Mouse (Mus musculus): Measurements from ENCODE around the gene Pih1d2. TPM values are rescaled to one million over a fixed set of nuclear protein-coding genes. Genes with fewer than 3 reads are reported as not detected.
A peak's percentile ranks its signal among the peaks of the same experiment; 100 is the strongest.

Gene Pih1d2
- polyA plus RNA-seq, 1 experiment from 2014 or later: 5.8 TPM

DNA sequence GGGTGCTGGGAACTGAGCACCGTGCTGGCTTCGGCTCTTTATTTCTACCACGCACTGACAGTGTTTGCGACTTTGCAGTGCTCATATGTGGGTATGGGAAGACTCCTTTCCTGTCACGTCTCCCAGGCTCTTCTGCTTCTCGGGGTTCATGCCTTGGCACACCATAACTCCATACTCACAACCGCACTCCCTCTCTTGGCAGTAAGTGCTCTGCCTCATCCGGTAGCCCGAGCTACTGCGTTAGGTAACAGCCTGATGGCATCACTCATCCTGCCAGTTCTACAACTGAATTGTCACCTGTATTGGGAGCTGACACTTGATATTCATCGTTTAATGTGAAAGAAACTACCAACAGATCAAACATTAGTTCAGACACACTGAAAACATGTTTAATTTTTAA is 17.1 kb downstream of the Pih1d2 start:
- Histone ChIP-seq H3K9ac (replicated peaks) (no peak overlapping the region), H3K27ac (replicated peaks) (no peak overlapping the region), H3K36me3 (peaks cover 48% of the 10 kb centered on the region), H3K27me3 (no peaks in the 10 kb centered on the region), H3K9me3 (no peaks in the 10 kb centered on the region), H3K4me2 (replicated peaks) (no peak overlapping the region), H3K4me1 (no peaks in the 10 kb centered on the region), H3K4me3 (no peak overlapping the region)
- ATAC-seq (replicated peaks): no peak
- 97% methylated on average over 11 of the region's 11 CpGs for WGBS

DNA sequence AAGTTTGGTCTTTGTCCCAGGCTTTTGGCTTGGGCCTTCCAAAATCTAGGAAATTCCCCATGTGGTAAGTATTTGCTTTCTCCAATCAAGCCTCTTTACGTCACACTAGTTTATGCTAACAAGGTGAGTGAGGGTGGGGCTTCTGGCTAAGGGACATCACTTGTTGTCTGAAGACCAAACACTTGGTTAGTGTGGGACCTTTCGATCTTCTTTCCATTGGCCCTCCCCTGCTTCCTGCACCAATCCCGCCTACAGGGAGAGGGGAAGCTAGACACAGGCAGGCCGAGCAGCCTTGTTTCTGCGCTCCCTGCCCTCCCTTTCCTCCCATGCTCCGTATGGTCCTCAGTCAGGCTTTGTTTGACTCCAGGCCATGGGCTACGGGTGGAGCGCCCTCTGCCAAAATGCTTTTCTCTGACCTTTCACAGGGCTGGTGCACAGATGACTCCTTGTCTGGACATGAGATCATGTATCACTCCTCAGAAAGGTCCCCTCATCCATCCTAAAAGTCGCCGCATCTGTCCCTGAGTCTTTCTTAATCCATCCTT is 29.8 kb downstream of the Pih1d2 start:
- 88% methylated on average over 10 of the region's 10 CpGs for WGBS
- peaks cover 90% of the 10 kb centered on the region for H3K36me3 ChIP-seq
- no peak overlapping the region for H3K9ac ChIP-seq (replicated peaks)
- H3K9me3 ChIP-seq: no peaks in the 10 kb centered on the region
- no peaks in the 10 kb centered on the region for H3K4me1 ChIP-seq
- no peaks in the 10 kb centered on the region for H3K27me3 ChIP-seq
- no peak overlapping the region for H3K27ac ChIP-seq (replicated peaks)
- H3K4me3 ChIP-seq: no peak overlapping the region
- H3K4me2 ChIP-seq (replicated peaks): no peak overlapping the region
- no peak for ATAC-seq (replicated peaks)

DNA sequence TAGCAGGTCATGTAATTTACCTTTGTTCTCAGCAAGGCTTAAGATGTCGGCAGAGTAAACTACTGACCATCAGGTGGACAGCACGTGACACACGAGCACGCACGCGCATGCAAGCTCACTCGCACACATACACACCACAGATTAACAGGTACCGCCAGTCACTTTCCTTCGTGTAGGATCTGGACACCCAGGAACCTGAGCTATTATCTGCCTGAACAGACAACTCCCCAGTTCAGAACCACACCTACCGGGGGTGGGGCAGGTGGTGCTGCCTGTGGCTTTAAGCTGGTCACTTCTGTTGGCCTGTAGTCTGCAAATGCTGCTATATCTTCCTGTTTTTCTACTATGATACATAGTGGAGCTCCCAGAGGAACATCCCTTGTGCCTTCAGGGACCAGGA is 33.4 kb downstream of the Pih1d2 start:
- Histone ChIP-seq H3K36me3 (peaks cover 83% of the 10 kb centered on the region), H3K9ac (replicated peaks) (no peak overlapping the region), H3K27me3 (no peaks in the 10 kb centered on the region), H3K27ac (replicated peaks) (no peak overlapping the region), H3K4me1 (no peaks in the 10 kb centered on the region), H3K9me3 (no peaks in the 10 kb centered on the region), H3K4me2 (replicated peaks) (no peak overlapping the region), H3K4me3 (no peak overlapping the region)
- 96% methylated on average over 10 of the region's 10 CpGs for WGBS
- no peak for ATAC-seq (replicated peaks)

DNA sequence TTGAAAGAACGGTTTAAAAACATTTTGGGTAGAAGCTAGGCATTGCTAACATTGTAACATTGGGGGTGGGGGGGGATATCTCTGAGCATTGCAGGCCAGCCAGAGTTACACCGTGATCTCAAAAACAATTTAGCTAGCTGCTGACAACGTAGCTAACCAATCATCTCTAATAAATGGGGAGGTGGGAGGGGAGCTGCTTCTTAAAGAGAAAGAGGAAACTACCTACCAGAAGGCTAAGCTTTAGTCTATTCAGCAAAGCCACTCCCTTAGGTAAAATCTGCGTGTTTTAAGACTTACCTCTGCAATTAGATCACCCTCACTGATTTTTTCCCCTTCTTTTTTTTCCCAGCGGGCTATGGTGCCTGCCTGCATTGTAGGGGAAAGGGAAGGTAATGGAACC is 41.3 kb downstream of the Pih1d2 start:
- H3K9me3 ChIP-seq: no peaks in the 10 kb centered on the region
- H3K36me3 ChIP-seq: peaks cover 20% of the 10 kb centered on the region
- peaks cover 19% of the 10 kb centered on the region for H3K4me1 ChIP-seq
- H3K27me3 ChIP-seq: no peaks in the 10 kb centered on the region
- H3K4me3 ChIP-seq: peak overlapping the region; percentile 80
- ATAC-seq (replicated peaks): no peak
- peak overlapping the region; percentile 80 for H3K27ac ChIP-seq (replicated peaks)
- WGBS: 19% methylated on average over 5 of the region's 5 CpGs
- peak overlapping the region; percentile 72 for H3K4me2 ChIP-seq (replicated peaks)
- peak overlapping the region; percentile 84 for H3K9ac ChIP-seq (replicated peaks)

DNA sequence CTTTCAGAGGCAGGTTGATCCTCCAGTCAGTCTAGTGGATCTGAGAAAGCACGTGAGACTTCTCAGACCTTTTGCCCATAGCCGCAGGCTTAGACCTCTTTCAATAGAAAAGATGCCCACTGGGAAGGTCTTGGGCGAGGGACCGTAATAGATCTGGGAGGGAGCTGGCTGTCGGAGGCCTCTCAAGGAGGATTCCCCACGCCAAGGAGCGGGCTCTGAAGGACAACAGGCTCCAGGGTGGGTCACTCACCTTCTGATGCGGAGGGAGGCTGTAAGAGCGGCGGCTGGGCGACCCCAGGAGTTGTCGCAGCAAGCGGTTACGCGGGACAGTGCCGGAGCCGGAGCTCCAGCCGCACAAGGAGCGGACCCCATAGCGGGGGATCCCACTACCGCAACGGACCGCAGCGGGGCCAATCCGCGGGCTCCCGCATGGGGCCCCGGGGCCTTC is 41.8 kb downstream of the Pih1d2 start:
- H3K4me1 ChIP-seq: peaks cover 19% of the 10 kb centered on the region
- no peaks in the 10 kb centered on the region for H3K27me3 ChIP-seq
- WGBS: under 1% methylated on average over 27 of the region's 28 CpGs
- peaks cover 15% of the 10 kb centered on the region; the same call in 1 of the 2 replicates for H3K36me3 ChIP-seq
- peak overlapping the region; percentile 84 for H3K9ac ChIP-seq (replicated peaks)
- H3K4me2 ChIP-seq (replicated peaks): peak overlapping the region; percentile 72
- peak overlapping the region; percentile 80 for H3K27ac ChIP-seq (replicated peaks)
- ATAC-seq (replicated peaks): no peak
- no peaks in the 10 kb centered on the region for H3K9me3 ChIP-seq
- H3K4me3 ChIP-seq: peak overlapping the region; percentile 80

DNA sequence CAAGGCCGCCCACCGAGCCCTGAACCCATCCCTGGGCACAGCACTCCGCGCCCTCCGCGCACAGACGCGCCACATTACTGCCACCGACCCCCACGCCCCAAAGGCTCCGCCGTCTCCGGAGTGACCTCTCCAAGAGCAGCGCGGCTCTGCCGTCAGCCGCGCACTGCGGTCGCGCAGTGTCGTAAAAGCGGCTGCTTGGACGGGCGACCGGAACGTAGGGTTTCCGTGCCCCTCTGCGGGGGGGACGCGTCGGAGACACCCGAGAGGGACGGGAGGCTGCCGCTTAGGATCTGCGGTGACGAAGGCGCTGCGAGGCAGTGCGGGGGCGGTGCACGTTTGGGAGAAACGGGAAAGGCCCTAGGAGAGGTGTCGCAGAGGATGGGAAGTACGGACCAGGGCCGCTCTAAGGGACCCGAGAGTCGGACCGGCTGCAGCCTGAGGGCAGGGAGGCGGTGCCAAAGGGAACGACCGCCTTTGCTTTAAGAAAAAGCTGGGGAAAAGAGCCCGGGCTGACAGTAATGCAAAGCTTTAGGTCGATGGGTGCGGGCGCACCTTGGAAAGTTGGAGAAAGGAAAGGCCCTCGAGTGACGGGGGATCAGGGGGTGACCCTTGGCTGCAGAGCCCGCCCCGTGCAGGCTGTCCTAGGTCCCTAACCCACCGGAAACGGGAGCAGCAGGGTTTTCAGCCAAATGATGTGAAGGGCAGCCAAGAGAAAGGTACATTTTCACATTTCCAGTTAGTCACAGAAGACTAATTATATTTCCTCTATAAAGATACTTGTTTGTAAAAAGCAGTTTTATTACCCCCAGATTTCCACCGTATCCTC is 42.5 kb downstream of the Pih1d2 start, which contains the start of gene Dlat:
TSS of gene Dlat (minus strand) at position 389 of the 826 bp plus-strand sequence.
- Histone ChIP-seq H3K4me2 (replicated peaks) (peak within 1 kb of the TSS; percentile 72), H3K4me1 (peaks cover 19% of the 10 kb centered on the region), H3K36me3 (peaks cover 15% of the 10 kb centered on the region; the same call in 1 of the 2 replicates), H3K9me3 (no peaks in the 10 kb centered on the region), H3K27me3 (no peaks in the 10 kb centered on the region), H3K27ac (replicated peaks) (peak within 1 kb of the TSS; percentile 80), H3K4me3 (peak within 1 kb of the TSS; percentile 80), H3K9ac (replicated peaks) (peak within 1 kb of the TSS; percentile 84)
- under 1% methylated on average over 63 of the region's 63 CpGs for WGBS
- ATAC-seq (replicated peaks): peak; percentile 92

DNA sequence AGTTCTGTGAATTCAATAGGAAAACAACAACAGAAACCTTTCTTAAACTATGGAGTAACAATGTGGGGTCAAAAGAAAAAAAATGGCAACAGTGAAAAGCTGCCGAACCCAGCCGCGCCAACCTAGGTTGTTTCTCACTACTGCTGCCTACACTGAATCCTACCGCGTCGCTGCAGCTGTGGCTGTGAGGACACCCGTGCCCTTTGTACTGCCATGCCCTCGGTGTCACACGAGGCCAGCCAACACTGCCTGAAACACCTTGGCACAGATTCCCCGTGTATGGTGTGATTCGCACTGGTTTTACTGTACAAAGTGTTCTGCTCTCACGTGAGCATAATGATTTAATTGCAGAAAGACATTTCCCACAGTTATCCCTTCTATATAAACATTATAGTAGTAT is 43.3 kb downstream of the Pih1d2 start:
- peaks cover 16% of the 10 kb centered on the region; the same call in 1 of the 2 replicates for H3K36me3 ChIP-seq
- peaks cover 19% of the 10 kb centered on the region for H3K4me1 ChIP-seq
- no peak for ATAC-seq (replicated peaks)
- peak overlapping the region; percentile 84 for H3K9ac ChIP-seq (replicated peaks)
- no peaks in the 10 kb centered on the region for H3K27me3 ChIP-seq
- WGBS: 13% methylated on average over 12 of the region's 12 CpGs
- no peak overlapping the region for H3K27ac ChIP-seq (replicated peaks)
- peak overlapping the region; percentile 80 for H3K4me3 ChIP-seq
- peak overlapping the region; percentile 72 for H3K4me2 ChIP-seq (replicated peaks)
- no peaks in the 10 kb centered on the region for H3K9me3 ChIP-seq

DNA sequence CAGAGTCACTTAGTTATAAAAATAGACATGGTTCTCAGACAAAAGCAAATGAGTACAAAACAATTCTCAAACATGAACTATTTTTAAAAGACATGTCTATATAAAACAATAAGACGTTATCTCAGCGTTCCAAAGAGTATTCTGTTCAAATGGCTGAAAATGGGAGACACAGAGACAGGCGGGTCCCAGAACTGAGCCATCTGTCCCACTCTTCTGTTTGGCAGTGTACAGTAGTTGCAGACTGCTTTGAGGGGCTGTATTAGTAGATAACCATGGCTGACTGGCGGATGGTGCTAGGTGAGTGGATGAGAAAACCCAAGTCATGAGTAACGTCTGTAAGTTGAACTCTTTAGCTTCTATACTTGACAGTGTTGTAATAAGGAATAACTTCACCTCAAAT is 47.7 kb downstream of the Pih1d2 start:
- Histone ChIP-seq H3K9me3 (no peaks in the 10 kb centered on the region), H3K36me3 (peaks cover 28% of the 10 kb centered on the region), H3K27me3 (no peaks in the 10 kb centered on the region), H3K4me2 (replicated peaks) (no peak overlapping the region), H3K4me3 (no peak overlapping the region), H3K27ac (replicated peaks) (no peak overlapping the region), H3K9ac (replicated peaks) (no peak overlapping the region), H3K4me1 (peaks cover 6% of the 10 kb centered on the region)
- 86% methylated on average over 5 of the region's 5 CpGs for WGBS
- no peak for ATAC-seq (replicated peaks)

DNA sequence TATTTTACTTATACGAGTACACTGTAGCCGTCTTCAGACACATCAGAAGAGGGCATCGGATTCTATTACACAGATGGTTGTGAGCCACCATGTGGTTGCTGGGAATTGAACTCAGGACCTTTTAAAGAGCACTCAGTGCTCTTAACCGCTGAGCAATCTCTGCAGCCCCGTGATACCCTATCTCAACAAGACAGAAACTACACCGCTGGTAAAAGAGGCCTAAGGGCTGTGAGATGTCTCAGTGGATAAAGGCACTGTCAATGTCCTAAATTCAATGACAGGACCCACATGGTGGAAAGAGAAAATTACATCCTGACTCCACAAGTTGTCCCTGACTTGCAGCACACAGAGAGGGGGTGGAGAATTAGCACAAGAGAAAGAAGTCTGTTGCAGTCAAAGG is 49.3 kb downstream of the Pih1d2 start:
- Histone ChIP-seq H3K9ac (replicated peaks) (no peak overlapping the region), H3K4me1 (no peaks in the 10 kb centered on the region), H3K4me3 (no peak overlapping the region), H3K27me3 (no peaks in the 10 kb centered on the region), H3K27ac (replicated peaks) (no peak overlapping the region), H3K9me3 (no peaks in the 10 kb centered on the region), H3K4me2 (replicated peaks) (no peak overlapping the region), H3K36me3 (peaks cover 28% of the 10 kb centered on the region)
- 90% methylated on average over 6 of the region's 6 CpGs for WGBS
- no peak for ATAC-seq (replicated peaks)

DNA sequence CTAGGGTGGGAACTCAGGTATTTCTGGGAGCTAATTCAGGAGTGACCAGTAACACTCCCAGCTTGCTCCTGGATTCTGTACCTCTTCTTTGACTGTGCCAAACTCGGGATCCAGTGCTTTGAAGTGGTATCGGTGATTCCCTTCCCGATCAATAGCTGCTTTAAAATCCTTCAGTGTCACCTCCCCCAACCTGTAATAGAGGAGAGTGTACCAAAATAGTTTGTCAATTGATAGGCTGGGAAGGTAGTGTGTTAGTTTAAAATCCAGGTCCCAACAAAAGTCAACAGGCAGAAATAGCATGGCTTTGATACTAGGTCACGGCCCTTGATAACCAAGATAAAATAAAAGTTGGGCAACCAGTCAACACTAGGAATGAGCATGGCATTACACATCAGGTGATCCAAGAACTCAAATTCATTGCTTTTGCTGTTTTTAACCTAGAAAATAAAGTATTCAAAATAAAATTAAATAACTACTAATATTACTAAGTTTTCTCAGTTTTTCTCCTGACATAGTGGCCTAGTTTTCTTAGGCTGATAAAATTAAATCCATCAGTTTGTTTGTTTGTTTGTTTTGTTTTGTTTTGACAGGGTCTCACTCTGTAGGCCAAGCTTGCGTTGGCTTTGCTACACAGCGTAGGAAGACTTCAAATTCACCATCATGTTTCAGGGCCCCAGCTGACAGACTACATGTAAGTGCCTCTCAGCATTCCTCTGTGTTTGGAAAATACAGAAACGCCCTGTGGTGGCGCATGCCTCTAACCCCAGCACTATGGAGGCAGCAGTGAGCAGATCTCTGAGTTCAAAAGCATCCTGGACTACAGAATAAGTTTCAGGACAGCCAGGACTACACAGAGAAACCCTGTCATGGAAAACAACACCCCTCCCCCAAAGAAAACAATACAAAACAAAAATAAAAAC is 50.7 kb downstream of the Pih1d2 start:
- H3K4me3 ChIP-seq: no peak overlapping the region
- H3K9me3 ChIP-seq: no peaks in the 10 kb centered on the region
- no peak overlapping the region for H3K9ac ChIP-seq (replicated peaks)
- no peaks in the 10 kb centered on the region for H3K27me3 ChIP-seq
- no peak for ATAC-seq (replicated peaks)
- H3K4me2 ChIP-seq (replicated peaks): no peak overlapping the region
- H3K27ac ChIP-seq (replicated peaks): no peak overlapping the region
- WGBS: 79% methylated on average over 8 of the region's 8 CpGs
- H3K4me1 ChIP-seq: no peaks in the 10 kb centered on the region
- peaks cover 28% of the 10 kb centered on the region for H3K36me3 ChIP-seq

DNA sequence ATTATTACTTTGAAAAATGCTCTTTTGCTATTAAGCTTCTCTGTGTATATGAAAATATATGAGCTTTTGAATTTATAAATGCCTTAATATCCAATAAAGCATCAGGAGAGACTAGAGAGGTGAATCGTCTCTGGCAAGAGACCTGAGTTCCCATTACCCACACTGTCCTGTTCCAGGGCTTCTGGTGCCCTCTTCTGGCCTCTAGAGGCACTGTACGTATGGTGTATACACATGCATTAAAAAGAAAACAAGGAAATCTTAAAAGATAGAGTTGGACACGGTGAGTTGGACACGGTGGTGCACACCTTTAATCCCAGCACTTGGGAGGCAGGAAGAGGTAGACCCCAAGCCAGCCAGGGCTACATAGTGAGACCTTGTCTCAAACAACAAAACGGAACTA is 53.6 kb downstream of the Pih1d2 start:
- H3K9ac ChIP-seq (replicated peaks): no peak overlapping the region
- 27% methylated on average over 5 of the region's 5 CpGs for WGBS
- H3K4me3 ChIP-seq: no peak overlapping the region
- H3K27me3 ChIP-seq: no peaks in the 10 kb centered on the region
- ATAC-seq (replicated peaks): 0 out of 2 replicates have a peak, but pooled peaks have one; percentile 55
- no peak overlapping the region for H3K27ac ChIP-seq (replicated peaks)
- H3K9me3 ChIP-seq: no peaks in the 10 kb centered on the region
- H3K36me3 ChIP-seq: peaks cover 20% of the 10 kb centered on the region
- H3K4me1 ChIP-seq: no peaks in the 10 kb centered on the region
- H3K4me2 ChIP-seq (replicated peaks): no peak overlapping the region

Measured in forebrain, embryonic 15.5 days (tissue).